In the genomic region with DNA sequence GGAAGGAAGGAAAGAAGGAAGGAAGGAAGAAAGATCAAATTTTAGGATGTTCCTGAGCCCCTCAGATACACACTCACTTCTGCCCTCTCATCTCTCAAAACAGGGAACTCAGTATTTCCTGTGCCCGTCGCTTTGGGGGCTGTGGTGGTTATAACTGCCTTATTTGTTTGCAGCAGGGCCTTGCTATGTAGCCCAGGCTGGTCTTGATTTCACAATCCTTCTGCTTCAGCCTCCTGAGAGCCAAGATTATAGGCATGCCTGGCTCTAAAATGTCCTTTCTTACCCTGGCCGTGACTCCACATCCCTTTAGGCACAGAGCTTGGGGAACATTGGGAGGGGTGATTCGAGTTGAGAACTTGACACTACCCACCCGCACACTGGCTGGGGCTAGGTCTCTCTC, we compare ENCODE assay signal across 27 mouse cellular contexts. TPM values are rescaled to one million over a fixed set of nuclear protein-coding genes. Genes with fewer than 3 reads are reported as not detected.
DNase-seq lines count a peak whose midpoint lies in the region; ATAC-seq and TF ChIP-seq lines count a peak whose summit lies in the region.
"Had no signal": no experiment of that assay in that cellular context is flagged by ENCODE, and none has a peak within 500 bp of the region (broad histone marks: within the 10 kb centered on the region; RNA-seq: fewer than 3 reads in every experiment).

No protein-coding gene starts in this region.

- WGBS in kidney, embryonic 15.5 days = 68% methylated on average over 5 of the region's 5 CpGs
- WGBS in liver, embryonic 13.5 days (ENCODE audit: insufficient replicate concordance) = 34% methylated on average over 5 of the region's 5 CpGs
- 48% methylated on average over 5 of the region's 5 CpGs for WGBS in small intestine, adult 2 months

- no peak for ATAC-seq in kidney, embryonic 15.5 days (replicated peaks; ENCODE audit: low FRiP score)
- peak; percentile 51 for ATAC-seq in granulocyte monocyte progenitor cell, adult 5-6 weeks (replicated peaks; ENCODE audit: poor library complexity, severe bottlenecking)
- no peak for ATAC-seq in liver, embryonic 13.5 days (ENCODE audit: low read depth)
- ATAC-seq: activated CD4-positive, CD25-positive, alpha-beta regulatory T cell, adult 4 months; forebrain, embryonic 13.5 days had no signal

- TF ChIP-seq CTCF in small intestine, adult 2 months (IDR thresholded peaks at IDR 0.05; ENCODE audit: extremely low read depth, insufficient read length, insufficient replicate concordance, low read depth, low read length) = no peak

- H3K9me3 ChIP-seq in kidney, embryonic 15.5 days (replicated peaks) = no peaks in the 10 kb centered on the region
- H3K9me3 ChIP-seq in liver, embryonic 13.5 days (replicated peaks) = no peaks in the 10 kb centered on the region
- H3K9me3 ChIP-seq: forebrain, embryonic 13.5 days; limb, embryonic 13.5 days; midbrain, embryonic 12.5 days; neural tube, embryonic 12.5 days had no signal

- no peak overlapping the region for H3K9ac ChIP-seq in kidney, embryonic 15.5 days
- H3K9ac ChIP-seq in liver, embryonic 13.5 days = peak overlapping the region; percentile 60; the same call in 1 of the 2 replicates
- H3K9ac ChIP-seq: forebrain, embryonic 13.5 days; limb, embryonic 13.5 days; midbrain, embryonic 12.5 days; neural tube, embryonic 12.5 days had no signal

- peaks cover 15% of the 10 kb centered on the region for H3K4me1 ChIP-seq in kidney, embryonic 15.5 days
- H3K4me1 ChIP-seq in liver, embryonic 13.5 days (replicated peaks) = no peaks in the 10 kb centered on the region
- H3K4me1 ChIP-seq in small intestine, adult 2 months (ENCODE audit: control insufficient read depth, insufficient read depth, insufficient read length, low read length) = peaks cover 10% of the 10 kb centered on the region

- no peak for DNase-seq in kidney, adult 9 months
- DNase-seq in liver, embryonic 13.5 days = no peak
- no peak for DNase-seq in ovary, adult 18-20 months (ENCODE audit: low spot score)
- no peak for DNase-seq in adrenal gland, adult 18-20 months (ENCODE audit: low spot score in 2 of 2)
- no peak for DNase-seq in gastrocnemius, postnatal 4 days (ENCODE audit: low spot score in 2 of 2)
- DNase-seq: adrenal gland, postnatal 25 days; cerebellum, adult 11-12 months; cerebellum, postnatal 25 days; gastrocnemius, postnatal 10 days; heart, adult 2 months; heart, postnatal 4 days; layer of hippocampus, postnatal 36 days; thymus, postnatal 14 days had no signal

- peaks cover 43% of the 10 kb centered on the region for H3K27me3 ChIP-seq in kidney, embryonic 15.5 days
- H3K27me3 ChIP-seq in liver, embryonic 13.5 days = peaks cover 40% of the 10 kb centered on the region
- H3K27me3 ChIP-seq in small intestine, adult 2 months (ENCODE audit: control insufficient read depth, insufficient read depth, low read length) = peaks cover 8% of the 10 kb centered on the region; the same call in 1 of the 2 replicates

- no peak overlapping the region for H3K27ac ChIP-seq in kidney, embryonic 15.5 days
- H3K27ac ChIP-seq in liver, embryonic 13.5 days = no peak overlapping the region
- no peak overlapping the region for H3K27ac ChIP-seq in small intestine, adult 2 months (ENCODE audit: insufficient read depth, low read depth, low read length)
- H3K27ac ChIP-seq: forebrain, embryonic 13.5 days; heart, adult 2 months; limb, embryonic 13.5 days; macrophage; midbrain, embryonic 12.5 days; neural tube, embryonic 12.5 days had no signal

- H3K36me3 ChIP-seq in kidney, embryonic 15.5 days = no peaks in the 10 kb centered on the region
- H3K36me3 ChIP-seq in liver, embryonic 13.5 days = no peaks in the 10 kb centered on the region
- H3K36me3 ChIP-seq in small intestine, adult 2 months (ENCODE audit: control insufficient read depth, insufficient read depth, low read length) = peaks cover 2% of the 10 kb centered on the region; the same call in 1 of the 2 replicates
- H3K36me3 ChIP-seq: limb, embryonic 13.5 days; midbrain, embryonic 12.5 days; neural tube, embryonic 12.5 days had no signal

- 0 out of 2 replicates have a peak overlapping the region, but pooled peaks have one; percentile 6 for H3K4me2 ChIP-seq in kidney, embryonic 15.5 days
- peak overlapping the region; percentile 43 for H3K4me2 ChIP-seq in liver, embryonic 13.5 days

- H3K4me3 ChIP-seq in kidney, embryonic 15.5 days (replicated peaks) = no peak overlapping the region
- H3K4me3 ChIP-seq in liver, embryonic 13.5 days (replicated peaks) = peak overlapping the region; percentile 54
- peak overlapping the region; percentile 61 for H3K4me3 ChIP-seq in small intestine, adult 2 months (ENCODE audit: low read depth, low read length)
- H3K4me3 ChIP-seq: heart, adult 2 months; midbrain, embryonic 12.5 days; neural tube, embryonic 12.5 days had no signal

- no peak for TF ChIP-seq POLR2A in small intestine, adult 2 months (IDR thresholded peaks at IDR 0.05; ENCODE audit: low read depth, low read length)

RNA-seq across cellular contexts. Expression of a gene that starts 1.6 kb away (rescaled TPM):
- 16.3 and 18.8 TPM in 2 replicates for polyA plus RNA-seq in kidney, embryonic 15.5 days (2015; fragmentation: Nextera tagmentation; extraction: Ambion mirVana)
- total RNA-seq in granulocyte monocyte progenitor cell, adult 5-6 weeks (2014; fragmentation: Nextera tagmentation) = not detected in 2 replicates
- 0.17 and 0.46 TPM in 2 replicates for total RNA-seq in granulocyte monocyte progenitor cell, adult 5-6 weeks (2017)
- 66.9 and 77.0 TPM in 2 replicates for polyA plus RNA-seq in liver, embryonic 13.5 days (2015; fragmentation: Nextera tagmentation; extraction: Ambion mirVana)
- 3.0 and 17.7 TPM in 2 replicates for polyA plus RNA-seq in small intestine, adult 2 months (2012; rRNA removed)
- total RNA-seq in adrenal gland, adult 18-20 months (2021) = not detected
- total RNA-seq in gastrocnemius, postnatal 4 days (2021) = under 1 TPM; 0.66 to 0.70 TPM
- total RNA-seq: heart, adult 2 months; heart, postnatal 4 days; layer of hippocampus, postnatal 36 days; monocyte, adult 5-6 weeks had no signal
- polyA plus RNA-seq: activated CD4-positive, CD25-positive, alpha-beta regulatory T cell, adult 4 months; macrophage had no signal

RNA-seq across cellular contexts. Expression of a gene that starts 29.6 kb away (rescaled TPM):
- 7.9 and 8.9 TPM in 2 replicates for polyA plus RNA-seq in kidney, embryonic 15.5 days (2015; fragmentation: Nextera tagmentation; extraction: Ambion mirVana)
- total RNA-seq in granulocyte monocyte progenitor cell, adult 5-6 weeks (2014; fragmentation: Nextera tagmentation) = not detected in 2 replicates
- total RNA-seq in granulocyte monocyte progenitor cell, adult 5-6 weeks (2017) = not detected in 2 replicates
- polyA plus RNA-seq in liver, embryonic 13.5 days (2015; fragmentation: Nextera tagmentation; extraction: Ambion mirVana) = not detected in 2 replicates
- polyA plus RNA-seq in small intestine, adult 2 months (2012; rRNA removed) = not detected in 2 replicates
- not detected for total RNA-seq in adrenal gland, adult 18-20 months (2021)
- total RNA-seq in gastrocnemius, postnatal 4 days (2021) = under 1 TPM; 0.18 to 0.25 TPM
- total RNA-seq: adrenal gland, postnatal 25 days; heart, adult 2 months; heart, postnatal 4 days; layer of hippocampus, postnatal 36 days; left cerebral cortex, postnatal 14 days; monocyte, adult 5-6 weeks had no signal
- polyA plus RNA-seq: activated CD4-positive, CD25-positive, alpha-beta regulatory T cell, adult 4 months; forebrain, embryonic 13.5 days; heart, adult 2 months; heart, embryonic 14.5 days; limb, embryonic 13.5 days; lung, embryonic 16.5 days; macrophage; midbrain, embryonic 12.5 days; neural tube, embryonic 12.5 days; stomach, embryonic 14.5 days had no signal
